Mouse (Mus musculus): ENCODE data around the gene Oxct2b. TPM values are rescaled to one million over a fixed set of nuclear protein-coding genes. Genes with fewer than 3 reads are reported as not detected.

Gene Oxct2b
- total RNA-seq, 2 experiments from 2014 or later, result not detected

Other genes with a start within 250 kb of the Oxct2b start
- gene Cap1, start 230.2 kb upstream of the Oxct2b start, total RNA-seq (2014; fragmentation: Nextera tagmentation), result 50.7 and 56.5 TPM in 2 replicates
- gene Cap1, start 230.2 kb upstream of the Oxct2b start, total RNA-seq (2017), result 80.5 and 95.8 TPM in 2 replicates
- not detected in 2 replicates for gene Mfsd2a, start 155.1 kb upstream of the Oxct2b start, total RNA-seq (2014; fragmentation: Nextera tagmentation)
- gene Mfsd2a, start 155.1 kb upstream of the Oxct2b start, total RNA-seq (2017), result not detected in 2 replicates
- gene Mycl, start 120.6 kb upstream of the Oxct2b start, total RNA-seq (2014; fragmentation: Nextera tagmentation), result not detected in 2 replicates
- 0.50 and 5.4 TPM in 2 replicates for gene Mycl, start 120.6 kb upstream of the Oxct2b start, total RNA-seq (2017)
- gene Trit1, start 99.7 kb upstream of the Oxct2b start, total RNA-seq (2014; fragmentation: Nextera tagmentation), result 10.8 and 23.3 TPM in 2 replicates
- gene Trit1, start 99.7 kb upstream of the Oxct2b start, total RNA-seq (2017), result 12.3 and 24.8 TPM in 2 replicates
- gene Bmp8b, start 11.1 kb upstream of the Oxct2b start, total RNA-seq (2014; fragmentation: Nextera tagmentation), result 0.33 TPM in 1 of 2 replicates, not detected in the other
- gene Bmp8b, start 11.1 kb upstream of the Oxct2b start, total RNA-seq (2017), result not detected in 2 replicates
- 74.5 and 87.1 TPM in 2 replicates for gene Ppie, start 23.7 kb downstream of the Oxct2b start, total RNA-seq (2014; fragmentation: Nextera tagmentation)
- 61.6 and 78.6 TPM in 2 replicates for gene Ppie, start 23.7 kb downstream of the Oxct2b start, total RNA-seq (2017)
- gene Hpcal4, start 67.0 kb downstream of the Oxct2b start, total RNA-seq (2014; fragmentation: Nextera tagmentation), result not detected in 2 replicates
- gene Hpcal4, start 67.0 kb downstream of the Oxct2b start, total RNA-seq (2017), result not detected in 2 replicates
- not detected in 2 replicates for gene Nt5c1a, start 85.2 kb downstream of the Oxct2b start, total RNA-seq (2014; fragmentation: Nextera tagmentation)
- not detected in 2 replicates for gene Nt5c1a, start 85.2 kb downstream of the Oxct2b start, total RNA-seq (2017)
- 0.27 and 1.3 TPM in 2 replicates for gene Heyl, start 117.3 kb downstream of the Oxct2b start, total RNA-seq (2014; fragmentation: Nextera tagmentation)
- not detected in 2 replicates for gene Heyl, start 117.3 kb downstream of the Oxct2b start, total RNA-seq (2017)
- gene Pabpc4, start 146.1 kb downstream of the Oxct2b start, total RNA-seq (2014; fragmentation: Nextera tagmentation), result 364 and 416 TPM in 2 replicates
- gene Pabpc4, start 146.1 kb downstream of the Oxct2b start, total RNA-seq (2017), result 201 and 257 TPM in 2 replicates
- gene Oxct2a, start 207.4 kb downstream of the Oxct2b start, total RNA-seq (2014; fragmentation: Nextera tagmentation), result not detected in 2 replicates
- gene Oxct2a, start 207.4 kb downstream of the Oxct2b start, total RNA-seq (2017), result not detected in 2 replicates
- not detected in 2 replicates for gene Bmp8a, start 227.0 kb downstream of the Oxct2b start, total RNA-seq (2014; fragmentation: Nextera tagmentation)
- not detected in 2 replicates for gene Bmp8a, start 227.0 kb downstream of the Oxct2b start, total RNA-seq (2017)

Data from megakaryocyte-erythroid progenitor cell, adult 5-6 weeks (primary cell).